Mouse (Mus musculus) heart, postnatal 10 days (tissue): Measurements from ENCODE around the gene Cdh18. TPM values are rescaled to one million over a fixed set of nuclear protein-coding genes. Genes with fewer than 3 reads are reported as not detected.
"Not testable (repeated sequence)": the region's sequence is repeated elsewhere in the genome, so short reads cannot be mapped to it uniquely, and the experiment has no call there.

ENCODE experiments used
- DNase-seq, 2 experiments: peaks; one replicate each; pipeline ENCODE4 v3.0.0; 2021
- intact Hi-C: fragments of 180-260 bp; cut with DNase I; formaldehyde crosslinking; loops from one replicate; pipeline ENCODE4 v1.15.1; 2025
- total RNA-seq, 2 experiments: library from RNA; stranded (reverse); gene quantifications; 2 replicates each; pipeline ENCODE4 v1.2.3; 2021

The Cdh18 gene
- total RNA-seq, 2 experiments from 2014 or later, result 0.12 to 0.20 TPM

GRCm38 (mm10) chr15:22934293-22934692 is 385.5 kb downstream of the Cdh18 start:
- no peak for DNase-seq
- intact Hi-C loops, result no loop called here

GRCm38 (mm10) chr15:22947234-22947633 is 398.4 kb downstream of the Cdh18 start:
- intact Hi-C loops, result no loop called here
- no peak for DNase-seq

GRCm38 (mm10) chr15:22969424-22969823 is 420.6 kb downstream of the Cdh18 start:
- intact Hi-C loops, result no loop called here
- DNase-seq, result no peak

GRCm38 (mm10) chr15:22980136-22980535 is 431.3 kb downstream of the Cdh18 start:
- no peak for DNase-seq
- intact Hi-C loops, result no loop called here

GRCm38 (mm10) chr15:22984647-22985046 is 435.8 kb downstream of the Cdh18 start:
- intact Hi-C loops, result no loop called here
- no peak for DNase-seq

GRCm38 (mm10) chr15:23016680-23017079 is 467.9 kb downstream of the Cdh18 start:
- intact Hi-C loops, result no loop called here
- no peak for DNase-seq

GRCm38 (mm10) chr15:23021151-23021550 is 472.3 kb downstream of the Cdh18 start:
- no peak for DNase-seq
- intact Hi-C loops, result no loop called here

- intact Hi-C loops, result no loop called here
- no peak for DNase-seq
Measured at GRCm38 (mm10) chr15:23022635-23023034, 473.8 kb downstream of the Cdh18 start.

GRCm38 (mm10) chr15:23035551-23036207 is 486.9 kb downstream of the Cdh18 start:
- no peak for DNase-seq
- intact Hi-C loops, result no loop called here

GRCm38 (mm10) chr15:23036208-23037065 is 487.6 kb downstream of the Cdh18 start:
- intact Hi-C loops, result no loop called here
- peak; percentile 44 to 53 for DNase-seq

GRCm38 (mm10) chr15:23037561-23037960 is 488.7 kb downstream of the Cdh18 start:
- intact Hi-C loops, result no loop called here
- no peak for DNase-seq

GRCm38 (mm10) chr15:23046127-23046785 is 497.4 kb downstream of the Cdh18 start:
- DNase-seq, result no peak
- intact Hi-C loops, result no loop called here

GRCm38 (mm10) chr15:23052006-23052405 is 503.2 kb downstream of the Cdh18 start:
- DNase-seq, result no peak
- intact Hi-C loops, result no loop called here

GRCm38 (mm10) chr15:23085326-23085725 is 536.5 kb downstream of the Cdh18 start:
- intact Hi-C loops, DNase-seq: not testable (repeated sequence)

GRCm38 (mm10) chr15:23087535-23087934 is 538.7 kb downstream of the Cdh18 start:
- intact Hi-C loops, result no loop called here
- no peak for DNase-seq

GRCm38 (mm10) chr15:23096601-23097000 is 547.8 kb downstream of the Cdh18 start:
- DNase-seq, result no peak
- intact Hi-C loops, result no loop called here

GRCm38 (mm10) chr15:23104668-23105380 is 556.0 kb downstream of the Cdh18 start:
- intact Hi-C loops, result no loop called here
- DNase-seq, result no peak

GRCm38 (mm10) chr15:23134950-23135715 is 586.3 kb downstream of the Cdh18 start:
- no peak for DNase-seq
- intact Hi-C loops, result no loop called here

GRCm38 (mm10) chr15:23136971-23137370 is 588.1 kb downstream of the Cdh18 start:
- no peak for DNase-seq
- intact Hi-C loops, result no loop called here

GRCm38 (mm10) chr15:23142907-23143306 is 594.1 kb downstream of the Cdh18 start:
- DNase-seq, intact Hi-C loops: not testable (repeated sequence)
